Mouse (Mus musculus) forebrain, embryonic 11.5 days (tissue): ENCODE measurements around the gene Ccdc42. TPM values are rescaled to one million over a fixed set of nuclear protein-coding genes. Genes with fewer than 3 reads are reported as not detected.

Experiments used
- polyA plus RNA-seq: library from polyadenylated mRNA; unstranded; fragments of >200 nt; fragmentation: Nextera tagmentation; extraction: Ambion mirVana; gene quantifications from 2 replicates; pipeline ENCODE4 v1.2.1, GENCODE M21; 2014

The Ccdc42 gene
- polyA plus RNA-seq, 1 experiment from 2014 or later, result 0.51 TPM

Other genes starting within 250 kb of the Ccdc42 start
- 4.8 and 6.2 TPM in 2 replicates for gene Ntn1, start 186.2 kb upstream of the Ccdc42 start, polyA plus RNA-seq
- gene Pik3r5, start 154.9 kb upstream of the Ccdc42 start, polyA plus RNA-seq, result 0.81 and 1.2 TPM in 2 replicates
- 1.6 and 1.9 TPM in 2 replicates for gene Pik3r6, start 84.0 kb upstream of the Ccdc42 start, polyA plus RNA-seq
- gene Mfsd6l, start 30.8 kb upstream of the Ccdc42 start, polyA plus RNA-seq, result not detected in 2 replicates
- gene Myh10, start 104.5 kb downstream of the Ccdc42 start, polyA plus RNA-seq, result 163 and 165 TPM in 2 replicates